ENCODE assay signal across 1 mouse cellular context in the genomic region with DNA sequence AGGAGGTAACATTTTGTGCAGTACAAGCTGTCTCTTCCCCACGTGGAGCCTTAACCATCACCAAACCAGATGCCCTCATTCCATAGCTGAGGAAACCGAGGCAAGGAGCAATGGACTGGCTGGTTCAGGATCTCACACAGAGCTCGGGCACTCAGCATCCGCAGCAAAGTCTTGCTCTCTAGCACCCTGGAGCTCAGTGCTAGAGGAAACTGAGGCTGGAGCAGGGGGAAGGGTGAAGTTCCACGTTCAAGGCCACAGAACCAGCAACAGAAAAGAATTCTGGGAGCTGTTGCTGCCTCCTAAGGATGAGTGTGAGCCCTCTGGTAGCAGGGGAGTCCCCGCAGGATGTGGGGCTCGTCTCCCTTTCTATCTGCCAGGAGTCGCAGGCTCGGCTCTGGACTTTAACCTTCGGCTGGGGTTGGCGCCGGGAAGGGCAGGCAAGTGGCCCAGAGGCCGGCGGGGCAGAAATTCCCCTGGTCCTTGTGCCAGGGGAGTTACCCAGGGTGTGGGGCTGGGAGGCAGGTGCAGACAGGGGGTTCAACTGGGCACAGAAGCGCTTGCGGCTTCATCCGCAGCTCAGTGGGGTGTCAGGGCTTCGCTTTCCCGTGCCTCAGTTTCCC.
TF ChIP-seq lines count a peak whose summit lies in the region.

No protein-coding gene starts in this region.

TF ChIP-seq in ES-E14, 5 proteins besides CTCF, POLR2A, EP300 and RAD21:
- TF ChIP-seq CHD2 (IDR thresholded peaks at IDR 0.05; ENCODE audit: low read depth, low read length) (no peak), HCFC1 (IDR thresholded peaks at IDR 0.05; ENCODE audit: borderline replicate concordance, insufficient read depth, low read length) (no peak), ZC3H11A (IDR thresholded peaks at IDR 0.05; ENCODE audit: borderline replicate concordance, low read depth, low read length) (no peak), MAFK (IDR thresholded peaks at IDR 0.05; ENCODE audit: insufficient read depth, low read depth, low read length) (no peak), ZNF384 (IDR thresholded peaks at IDR 0.05; ENCODE audit: low read depth, low read length) (no peak)
